In genomic region chr10:73400426-73400825, GRCm38 (mm10) we compare ENCODE assay signal across 15 mouse cellular contexts.
A peak's percentile ranks its signal among the peaks of the same experiment; 100 is the strongest.
DNase-seq lines count a peak whose midpoint lies in the region; ATAC-seq and TF ChIP-seq lines count a peak whose summit lies in the region.
"Had no signal": no experiment of that assay in that cellular context is flagged by ENCODE, and none has a peak within 500 bp of the region (broad histone marks: within the 10 kb centered on the region; RNA-seq: fewer than 3 reads in every experiment).

No protein-coding gene starts in this region.

- POLR2A ChIA-PET in Patski (lab: Charles Lee) = no interaction called here

- no peak overlapping the region for H3K4me3 ChIP-seq in hindbrain, postnatal 0 days (ENCODE audit: low read length)
- no peak overlapping the region for H3K4me3 ChIP-seq in hindbrain, embryonic 14.5 days (replicated peaks; ENCODE audit: low read length)
- no peak overlapping the region for H3K4me3 ChIP-seq in midbrain, postnatal 0 days (ENCODE audit: low read depth, low read length)
- H3K4me3 ChIP-seq in midbrain, embryonic 13.5 days (replicated peaks) = no peak overlapping the region
- H3K4me3 ChIP-seq: embryonic facial prominence, embryonic 13.5 days; forebrain, embryonic 10.5 days; lung, embryonic 15.5 days; megakaryocyte, embryonic 14.5 days; myocyte had no signal

- CTCF ChIA-PET in Patski (lab: Charles Lee) = no interaction called here

- peak; percentile 48 for TF ChIP-seq CTCF in hindbrain, postnatal 0 days (IDR thresholded peaks at IDR 0.05; ENCODE audit: low read depth)
- TF ChIP-seq CTCF in midbrain, postnatal 0 days (IDR thresholded peaks at IDR 0.05) = peak; percentile 49
- peak; percentile 39 for TF ChIP-seq CTCF in Patski (IDR thresholded peaks at IDR 0.05)

- H3K27ac ChIP-seq in hindbrain, postnatal 0 days = no peak overlapping the region
- H3K27ac ChIP-seq in hindbrain, embryonic 14.5 days = no peak overlapping the region
- H3K27ac ChIP-seq in midbrain, postnatal 0 days (ENCODE audit: low read depth, low read length) = no peak overlapping the region
- H3K27ac ChIP-seq in midbrain, embryonic 13.5 days = no peak overlapping the region
- H3K27ac ChIP-seq: embryonic facial prominence, embryonic 13.5 days; forebrain, embryonic 10.5 days; lung, embryonic 15.5 days had no signal

- no peaks in the 10 kb centered on the region for H3K27me3 ChIP-seq in hindbrain, postnatal 0 days (ENCODE audit: insufficient read depth, low read length)
- H3K27me3 ChIP-seq in hindbrain, embryonic 14.5 days (ENCODE audit: control insufficient read depth, insufficient read depth, low read length) = no peaks in the 10 kb centered on the region
- H3K27me3 ChIP-seq in midbrain, postnatal 0 days (ENCODE audit: insufficient read depth, low read length) = no peaks in the 10 kb centered on the region
- H3K27me3 ChIP-seq in midbrain, embryonic 13.5 days = no peaks in the 10 kb centered on the region
- no peaks in the 10 kb centered on the region for H3K27me3 ChIP-seq in Patski
- H3K27me3 ChIP-seq: embryonic facial prominence, embryonic 13.5 days; lung, embryonic 15.5 days; megakaryocyte, embryonic 14.5 days had no signal

- H3K9me3 ChIP-seq in hindbrain, postnatal 0 days (ENCODE audit: low read length) = no peaks in the 10 kb centered on the region
- no peaks in the 10 kb centered on the region for H3K9me3 ChIP-seq in hindbrain, embryonic 14.5 days (ENCODE audit: control insufficient read depth, low read length)
- H3K9me3 ChIP-seq in midbrain, postnatal 0 days (ENCODE audit: low read length) = no peaks in the 10 kb centered on the region
- no peaks in the 10 kb centered on the region for H3K9me3 ChIP-seq in midbrain, embryonic 13.5 days
- H3K9me3 ChIP-seq: embryonic facial prominence, embryonic 13.5 days; forebrain, embryonic 10.5 days; lung, embryonic 15.5 days had no signal

- no peaks in the 10 kb centered on the region for H3K36me3 ChIP-seq in hindbrain, postnatal 0 days (ENCODE audit: insufficient read depth, low read length)
- no peaks in the 10 kb centered on the region for H3K36me3 ChIP-seq in hindbrain, embryonic 14.5 days (replicated peaks; ENCODE audit: control insufficient read depth, insufficient read depth)
- no peaks in the 10 kb centered on the region for H3K36me3 ChIP-seq in midbrain, postnatal 0 days (ENCODE audit: insufficient read depth, low read length)
- no peaks in the 10 kb centered on the region for H3K36me3 ChIP-seq in midbrain, embryonic 13.5 days
- H3K36me3 ChIP-seq: embryonic facial prominence, embryonic 13.5 days; forebrain, embryonic 10.5 days; lung, embryonic 15.5 days had no signal

- H3K4me2 ChIP-seq in hindbrain, postnatal 0 days (ENCODE audit: low read depth, low read length) = no peak overlapping the region
- no peak overlapping the region for H3K4me2 ChIP-seq in hindbrain, embryonic 14.5 days (replicated peaks)
- no peak overlapping the region for H3K4me2 ChIP-seq in midbrain, postnatal 0 days (ENCODE audit: low read depth, low read length, poor library complexity, severe bottlenecking)
- H3K4me2 ChIP-seq in midbrain, embryonic 13.5 days (replicated peaks) = no peak overlapping the region
- H3K4me2 ChIP-seq: embryonic facial prominence, embryonic 13.5 days; lung, embryonic 15.5 days had no signal

- no peak overlapping the region for H3K9ac ChIP-seq in hindbrain, postnatal 0 days (replicated peaks; ENCODE audit: low read length)
- no peak overlapping the region for H3K9ac ChIP-seq in hindbrain, embryonic 14.5 days
- H3K9ac ChIP-seq in midbrain, postnatal 0 days (replicated peaks; ENCODE audit: low read length, poor library complexity, severe bottlenecking) = no peak overlapping the region
- H3K9ac ChIP-seq in midbrain, embryonic 13.5 days (replicated peaks) = no peak overlapping the region
- H3K9ac ChIP-seq: embryonic facial prominence, embryonic 13.5 days; lung, embryonic 15.5 days had no signal

- no peak for ATAC-seq in hindbrain, postnatal 0 days
- ATAC-seq in hindbrain, embryonic 14.5 days (ENCODE audit: low FRiP score) = no peak
- ATAC-seq in midbrain, postnatal 0 days (ENCODE audit: low FRiP score) = no peak
- no peak for ATAC-seq in midbrain, embryonic 13.5 days
- ATAC-seq in Patski = no peak
- no peak for ATAC-seq in megakaryocyte-erythroid progenitor cell, adult 5-6 weeks (replicated peaks; ENCODE audit: low FRiP score, low TSS enrichment, poor library complexity, severe bottlenecking)
- ATAC-seq: inflammation-experienced regulatory T-cells, adult 6 months had no signal

- in situ Hi-C loops in Patski (cut with MboI; ENCODE audit: low pct_unique_long_range_greater_than_20kb) = no loop called here

- no peak for DNase-seq in hindbrain, postnatal 0 days (ENCODE audit: low spot score)
- no peak for DNase-seq in hindbrain, embryonic 14.5 days (ENCODE audit: low spot score)
- no peak for DNase-seq in midbrain, postnatal 0 days (ENCODE audit: low spot score)
- DNase-seq in Patski (ENCODE audit: low read depth, low spot score) = no peak
- DNase-seq in spleen, postnatal 10 days (ENCODE audit: low spot score in 2 of 2) = no peak
- DNase-seq: cerebellum, adult 2 months; heart, adult 18-20 months had no signal

- WGBS in hindbrain, postnatal 0 days = 92% methylated on average over 1 of the region's 1 CpGs
- WGBS in hindbrain, embryonic 14.5 days = 89% methylated on average over 1 of the region's 1 CpGs
- 90% methylated on average over 1 of the region's 1 CpGs for WGBS in midbrain, postnatal 0 days
- WGBS in midbrain, embryonic 13.5 days = 91% methylated on average over 1 of the region's 1 CpGs

- H3K4me1 ChIP-seq in hindbrain, postnatal 0 days (ENCODE audit: insufficient read depth, low read length) = no peaks in the 10 kb centered on the region
- H3K4me1 ChIP-seq in hindbrain, embryonic 14.5 days (replicated peaks; ENCODE audit: control insufficient read depth, insufficient read depth, low read length) = no peaks in the 10 kb centered on the region
- no peaks in the 10 kb centered on the region for H3K4me1 ChIP-seq in midbrain, postnatal 0 days (ENCODE audit: insufficient read depth, low read length)
- no peaks in the 10 kb centered on the region for H3K4me1 ChIP-seq in midbrain, embryonic 13.5 days (replicated peaks)
- H3K4me1 ChIP-seq: embryonic facial prominence, embryonic 13.5 days; forebrain, embryonic 10.5 days; lung, embryonic 15.5 days; megakaryocyte, embryonic 14.5 days had no signal
